Mouse (Mus musculus) kidney, adult 2 months (tissue): ENCODE data around the gene Dll1. TPM values are rescaled to one million over a fixed set of nuclear protein-coding genes. Genes with fewer than 3 reads are reported as not detected.

Experiments
- DNase-seq: peaks from one replicate; pipeline ENCODE4 v3.0.0; 2021
- H3K27ac ChIP-seq: fragments of 200-500 bp; 2 replicates; pipeline ENCODE4 v1.5.1; 2012; ENCODE audit warnings: low read depth, low read length, control low read depth, inconsistent platforms; ENCODE audit not compliant: insufficient read depth
- H3K27me3 ChIP-seq: fragments of 200-500 bp; replicated peaks from 2 replicates; pipeline ENCODE4 v1.6.1; 2012; ENCODE audit warnings: mild to moderate bottlenecking, moderate library complexity, low read length, inconsistent platforms; ENCODE audit not compliant: control insufficient read depth, insufficient read depth
- H3K36me3 ChIP-seq: fragments of 200-500 bp; 2 replicates; pipeline ENCODE4 v1.6.1; 2012; ENCODE audit warnings: mild to moderate bottlenecking, moderate library complexity, low read length, inconsistent platforms; ENCODE audit not compliant: control insufficient read depth, insufficient read depth
- H3K4me1 ChIP-seq: fragments of 200-500 bp; 2 replicates; pipeline ENCODE4 v1.6.1; 2011; ENCODE audit warnings: low read length; ENCODE audit not compliant: control insufficient read depth, insufficient read depth
- H3K4me3 ChIP-seq: fragments of 200-500 bp; 2 replicates; pipeline ENCODE4 v1.5.1; 2011; ENCODE audit warnings: mild to moderate bottlenecking, low read depth, low read length, control low read depth; ENCODE audit not compliant: insufficient read depth
- CTCF ChIP-seq: fragments of 200-500 bp; conservative IDR thresholded peaks from 2 replicates; pipeline ENCODE4 v1.5.1; 2011; ENCODE audit warnings: low read depth, mild to moderate bottlenecking, control low read depth, low read length, moderate library complexity, mixed read lengths; ENCODE audit not compliant: insufficient read depth, insufficient read length
- POLR2A ChIP-seq: fragments of 200-500 bp; IDR thresholded peaks from one replicate; pipeline ENCODE4 v1.6.1; 2011; ENCODE audit warnings: low read depth, low read length, control low read depth
- WGBS: fragments of 180-500 bp; shearing (Covaris S2); methylation state at CpG from one replicate; pipeline ENCODE4 v1.1.7; 2018; 5-methylcytosine and 5-hydroxymethylcytosine counted together
- polyA plus RNA-seq: library from polyadenylated mRNA; depleted of rRNA; stranded (reverse); fragments of >200 nt; gene quantifications from 2 replicates; pipeline ENCODE4 v1.2.3, GENCODE M21; 2012

The Dll1 gene
- polyA plus RNA-seq, 1 experiment, result 12.3 TPM

GRCm38 (mm10) chr17:15370401-15370800 is 6.3 kb downstream of the Dll1 start:
- TF ChIP-seq POLR2A, result no peak
- TF ChIP-seq CTCF, result no peak
- WGBS, result 88% methylated on average over 14 of the region's 14 CpGs
- no peak overlapping the region for H3K27ac ChIP-seq
- peaks cover 16% of the 10 kb centered on the region; the same call in 1 of the 2 replicates for H3K4me1 ChIP-seq
- no peak for DNase-seq
- H3K4me3 ChIP-seq, result no peak overlapping the region
- no peaks in the 10 kb centered on the region for H3K27me3 ChIP-seq
- no peaks in the 10 kb centered on the region; the same call in 1 of the 2 replicates for H3K36me3 ChIP-seq

- no peaks in the 10 kb centered on the region; the same call in 1 of the 2 replicates for H3K36me3 ChIP-seq
- DNase-seq, result no peak
- no peaks in the 10 kb centered on the region for H3K27me3 ChIP-seq
- TF ChIP-seq POLR2A (no peak), CTCF (no peak)
- H3K27ac ChIP-seq, result no peak overlapping the region
- no peaks in the 10 kb centered on the region for H3K4me1 ChIP-seq
- H3K4me3 ChIP-seq, result no peak overlapping the region
- WGBS, result 56% methylated on average over 5 of the region's 5 CpGs
These were observed 11.0 kb downstream of the Dll1 start for GRCm38 (mm10) chr17:15365650-15366049.

- DNase-seq, result no peak
- Histone ChIP-seq H3K27ac (no peak overlapping the region), H3K27me3 (no peaks in the 10 kb centered on the region), H3K36me3 (no peaks in the 10 kb centered on the region; the same call in 1 of the 2 replicates), H3K4me1 (no peaks in the 10 kb centered on the region), H3K4me3 (no peak overlapping the region)
- 57% methylated on average over 3 of the region's 3 CpGs for WGBS
- TF ChIP-seq POLR2A (no peak), CTCF (no peak)
These were observed 13.0 kb downstream of the Dll1 start for GRCm38 (mm10) chr17:15363656-15364055.

GRCm38 (mm10) chr17:15357071-15357470 is 19.6 kb downstream of the Dll1 start:
- TF ChIP-seq POLR2A (no peak), CTCF (no peak)
- 72% methylated on average over 3 of the region's 3 CpGs for WGBS
- no peak overlapping the region for H3K27ac ChIP-seq

GRCm38 (mm10) chr17:15356526-15356925 is 20.1 kb downstream of the Dll1 start:
- WGBS, result 84% methylated on average over 5 of the region's 5 CpGs
- no peaks in the 10 kb centered on the region for H3K4me1 ChIP-seq
- no peaks in the 10 kb centered on the region for H3K36me3 ChIP-seq
- no peak for DNase-seq
- no peak overlapping the region for H3K27ac ChIP-seq
- no peaks in the 10 kb centered on the region for H3K27me3 ChIP-seq
- no peak for TF ChIP-seq CTCF
- H3K4me3 ChIP-seq, result no peak overlapping the region

More at GRCm38 (mm10) chr17:15357071-15357470, 19.6 kb downstream of the Dll1 start:
- no peak for DNase-seq
- H3K4me1 ChIP-seq, result no peaks in the 10 kb centered on the region
- H3K4me3 ChIP-seq, result no peak overlapping the region
- no peaks in the 10 kb centered on the region for H3K36me3 ChIP-seq
- H3K27me3 ChIP-seq, result no peaks in the 10 kb centered on the region

GRCm38 (mm10) chr17:15355072-15355471 is 21.6 kb downstream of the Dll1 start:
- WGBS, result 96% methylated on average over 3 of the region's 3 CpGs
- Histone ChIP-seq H3K4me1 (no peaks in the 10 kb centered on the region), H3K36me3 (no peaks in the 10 kb centered on the region), H3K4me3 (no peak overlapping the region), H3K27ac (no peak overlapping the region), H3K27me3 (no peaks in the 10 kb centered on the region)
- DNase-seq, result no peak
- TF ChIP-seq POLR2A (no peak), CTCF (no peak)

- DNase-seq, result no peak
- H3K27me3 ChIP-seq, result no peaks in the 10 kb centered on the region
- no peak for TF ChIP-seq POLR2A
- no peak for TF ChIP-seq CTCF
- no peak overlapping the region for H3K27ac ChIP-seq
- 73% methylated on average over 2 of the region's 2 CpGs for WGBS
- no peaks in the 10 kb centered on the region for H3K36me3 ChIP-seq
- H3K4me3 ChIP-seq, result no peak overlapping the region
- no peaks in the 10 kb centered on the region for H3K4me1 ChIP-seq
These were observed 22.7 kb downstream of the Dll1 start for GRCm38 (mm10) chr17:15354006-15354405.
